Mouse (Mus musculus): ENCODE data around the gene Itprid2. TPM values are rescaled to one million over a fixed set of nuclear protein-coding genes. Genes with fewer than 3 reads are reported as not detected.

The Itprid2 gene
- polyA plus RNA-seq, 1 experiment from 2014 or later, result 5.1 TPM

GRCm38 (mm10) chr2:79714745-79715144 lies 79.6 kb downstream of the Itprid2 start:
- Histone ChIP-seq H3K27me3 (ENCODE audit: control insufficient read depth, insufficient read depth, low read length) (no peaks in the 10 kb centered on the region), H3K9me3 (ENCODE audit: control insufficient read depth, low read length) (no peaks in the 10 kb centered on the region), H3K36me3 (ENCODE audit: control insufficient read depth, insufficient read depth, low read length) (no peaks in the 10 kb centered on the region), H3K4me1 (ENCODE audit: control insufficient read depth, insufficient read depth, low read length) (no peaks in the 10 kb centered on the region), H3K4me2 (ENCODE audit: low read length) (no peak overlapping the region), H3K4me3 (replicated peaks; ENCODE audit: low read depth, low read length) (no peak overlapping the region), H3K27ac (replicated peaks; ENCODE audit: low read depth, low read length) (no peak overlapping the region), H3K9ac (replicated peaks; ENCODE audit: low read length) (no peak overlapping the region)
- WGBS, result 81% methylated on average over 6 of the region's 6 CpGs
- no peak for DNase-seq
- ATAC-seq (ENCODE audit: low FRiP score, low TSS enrichment), result no peak

- H3K27ac ChIP-seq (replicated peaks; ENCODE audit: low read depth, low read length), result no peak overlapping the region
- H3K4me2 ChIP-seq (ENCODE audit: low read length), result no peak overlapping the region
- no peak overlapping the region for H3K4me3 ChIP-seq (replicated peaks; ENCODE audit: low read depth, low read length)
- H3K4me1 ChIP-seq (ENCODE audit: control insufficient read depth, insufficient read depth, low read length), result no peaks in the 10 kb centered on the region
- no peaks in the 10 kb centered on the region for H3K9me3 ChIP-seq (ENCODE audit: control insufficient read depth, low read length)
- no peaks in the 10 kb centered on the region for H3K27me3 ChIP-seq (ENCODE audit: control insufficient read depth, insufficient read depth, low read length)
- no peak overlapping the region for H3K9ac ChIP-seq (replicated peaks; ENCODE audit: low read length)
- 63% methylated on average over 2 of the region's 2 CpGs for WGBS
- H3K36me3 ChIP-seq (ENCODE audit: control insufficient read depth, insufficient read depth, low read length), result no peaks in the 10 kb centered on the region
- DNase-seq (no peak), ATAC-seq (ENCODE audit: low FRiP score, low TSS enrichment) (no peak)
Observed at GRCm38 (mm10) chr2:79715925-79716324, 80.8 kb downstream of the Itprid2 start.

DNA sequence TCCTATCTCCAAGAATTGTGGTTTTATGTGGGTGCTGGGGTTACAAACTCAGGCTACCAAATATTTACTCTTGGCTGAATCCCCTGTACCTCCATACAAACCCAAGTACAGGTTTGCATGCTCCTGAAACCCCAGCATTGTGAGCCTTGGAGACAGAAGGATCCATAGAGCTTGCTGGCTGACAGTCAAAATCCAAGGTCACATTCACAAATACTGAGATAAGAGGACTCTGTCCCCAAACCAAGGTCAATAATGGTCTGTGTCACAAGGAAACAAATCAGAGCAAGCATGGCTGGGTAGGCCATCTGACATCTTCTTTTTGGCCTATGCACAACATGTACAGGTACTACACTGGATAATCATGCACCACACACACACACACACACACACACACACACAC lies 82.7 kb downstream of the Itprid2 start:
- Histone ChIP-seq H3K9ac (replicated peaks; ENCODE audit: low read length) (no peak overlapping the region), H3K27ac (replicated peaks; ENCODE audit: low read depth, low read length) (no peak overlapping the region)

GRCm38 (mm10) chr2:79722415-79722814 lies 87.3 kb downstream of the Itprid2 start:
- no peaks in the 10 kb centered on the region for H3K27me3 ChIP-seq (ENCODE audit: control insufficient read depth, insufficient read depth, low read length)
- WGBS, result 84% methylated on average over 1 of the region's 1 CpGs
- no peaks in the 10 kb centered on the region for H3K36me3 ChIP-seq (ENCODE audit: control insufficient read depth, insufficient read depth, low read length)
- DNase-seq (no peak), ATAC-seq (ENCODE audit: low FRiP score, low TSS enrichment) (no peak)
- no peaks in the 10 kb centered on the region for H3K4me1 ChIP-seq (ENCODE audit: control insufficient read depth, insufficient read depth, low read length)
- no peak overlapping the region for H3K4me3 ChIP-seq (replicated peaks; ENCODE audit: low read depth, low read length)
- H3K9me3 ChIP-seq (ENCODE audit: control insufficient read depth, low read length), result no peaks in the 10 kb centered on the region
- H3K27ac ChIP-seq (replicated peaks; ENCODE audit: low read depth, low read length), result no peak overlapping the region
- no peak overlapping the region for H3K4me2 ChIP-seq (ENCODE audit: low read length)
- no peak overlapping the region for H3K9ac ChIP-seq (replicated peaks; ENCODE audit: low read length)

More for the DNA sequence above, 82.7 kb downstream of the Itprid2 start:
- Histone ChIP-seq H3K9me3 (ENCODE audit: control insufficient read depth, low read length) (no peaks in the 10 kb centered on the region), H3K4me1 (ENCODE audit: control insufficient read depth, insufficient read depth, low read length) (no peaks in the 10 kb centered on the region), H3K36me3 (ENCODE audit: control insufficient read depth, insufficient read depth, low read length) (no peaks in the 10 kb centered on the region), H3K4me3 (replicated peaks; ENCODE audit: low read depth, low read length) (no peak overlapping the region), H3K4me2 (ENCODE audit: low read length) (no peak overlapping the region), H3K27me3 (ENCODE audit: control insufficient read depth, insufficient read depth, low read length) (no peaks in the 10 kb centered on the region)
- DNase-seq (no peak), ATAC-seq (ENCODE audit: low FRiP score, low TSS enrichment) (no peak)

Other genes starting within 250 kb of the Itprid2 start
- gene Neurod1, start 178.6 kb upstream of the Itprid2 start, polyA plus RNA-seq (2014; fragmentation: Nextera tagmentation; extraction: Ambion mirVana), result 37.0 and 40.2 TPM in 2 replicates
- 1.1 and 3.3 TPM in 2 replicates for gene Cerkl, start 178.6 kb upstream of the Itprid2 start, polyA plus RNA-seq (2014; fragmentation: Nextera tagmentation; extraction: Ambion mirVana)
- 4.5 and 6.7 TPM in 2 replicates for gene Ppp1r1c, start 72.4 kb downstream of the Itprid2 start, polyA plus RNA-seq (2014; fragmentation: Nextera tagmentation; extraction: Ambion mirVana)

Data from midbrain, embryonic 14.5 days (tissue).